Mouse (Mus musculus) thymus, postnatal 25 days (tissue): ENCODE results near the gene Cbx3.
A peak's percentile ranks its signal among the peaks of the same experiment; 100 is the strongest.
"Not testable (repeated sequence)": the region's sequence is repeated elsewhere in the genome, so short reads cannot be mapped to it uniquely, and the experiment has no call there.

Source experiments
- DNase-seq: peaks from one replicate; pipeline ENCODE4 v3.0.0; 2022

The Cbx3 gene

GRCm38 (mm10) chr6:51471179-51471505 lies 982 bp downstream of the Cbx3 start:
- DNase-seq = no peak

- peak; percentile 14 for DNase-seq
These were observed 1.6 kb downstream of the Cbx3 start for GRCm38 (mm10) chr6:51471782-51472181.

- no peak for DNase-seq
These were observed 2.1 kb downstream of the Cbx3 start for GRCm38 (mm10) chr6:51472213-51472612.

GRCm38 (mm10) chr6:51479136-51479731 lies 9.1 kb downstream of the Cbx3 start:
- no peak for DNase-seq

GRCm38 (mm10) chr6:51481548-51481947 lies 11.4 kb downstream of the Cbx3 start:
- DNase-seq = no peak

- no peak for DNase-seq
These were observed 13.7 kb downstream of the Cbx3 start for GRCm38 (mm10) chr6:51483861-51484260.

GRCm38 (mm10) chr6:51484556-51484955 lies 14.4 kb downstream of the Cbx3 start:
- DNase-seq = not testable (repeated sequence)

- DNase-seq = no peak
These were observed 15.5 kb downstream of the Cbx3 start for GRCm38 (mm10) chr6:51485646-51486045.

GRCm38 (mm10) chr6:51486076-51486710 lies 16.0 kb downstream of the Cbx3 start:
- DNase-seq = no peak

- no peak for DNase-seq
These were observed 16.6 kb downstream of the Cbx3 start for GRCm38 (mm10) chr6:51486731-51487130.

- no peak for DNase-seq
These were observed 19.6 kb downstream of the Cbx3 start for GRCm38 (mm10) chr6:51489787-51490186.

GRCm38 (mm10) chr6:51497321-51498111 lies 27.4 kb downstream of the Cbx3 start:
- no peak for DNase-seq

- no peak for DNase-seq
These were observed 35.5 kb downstream of the Cbx3 start for GRCm38 (mm10) chr6:51505671-51506070.

GRCm38 (mm10) chr6:51507556-51507955 lies 37.4 kb downstream of the Cbx3 start:
- no peak for DNase-seq

- peak; percentile 81 for DNase-seq
These were observed 38.8 kb downstream of the Cbx3 start for GRCm38 (mm10) chr6:51508750-51509648.

- DNase-seq = peak; percentile 71
These were observed 39.9 kb downstream of the Cbx3 start for GRCm38 (mm10) chr6:51510094-51510493.

- no peak for DNase-seq
These were observed 40.8 kb downstream of the Cbx3 start for GRCm38 (mm10) chr6:51510946-51511345.

GRCm38 (mm10) chr6:51513745-51514144 lies 43.6 kb downstream of the Cbx3 start:
- no peak for DNase-seq

GRCm38 (mm10) chr6:51514860-51515259 lies 44.7 kb downstream of the Cbx3 start:
- DNase-seq = no peak

GRCm38 (mm10) chr6:51523310-51523709 lies 53.1 kb downstream of the Cbx3 start:
- no peak for DNase-seq

GRCm38 (mm10) chr6:51523807-51524320 lies 53.7 kb downstream of the Cbx3 start, which contains the start of gene Snx10:
Snx10 (plus strand) TSS chr6:51523901.
- DNase-seq = peak; percentile 46

GRCm38 (mm10) chr6:51524321-51524931 lies 54.3 kb downstream of the Cbx3 start:
- DNase-seq = no peak
